Mouse (Mus musculus) frontal cortex, adult (tissue): ENCODE results near the gene Lrrc36.

ENCODE experiments used
- ATAC-seq: cut with Nextera tagmentation; 2 replicates; pipeline ENCODE4 v1.9.2; 2017; ENCODE audit warnings: mild to moderate bottlenecking, moderate library complexity, mixed read lengths; ENCODE audit not compliant: low TSS enrichment

The Lrrc36 gene

GRCm38 (mm10) chr8:105413391-105413790 lies at the start of gene Lrrc36, which contains the start of gene Kctd19:
Gene Lrrc36, plus strand, starts transcription at chr8:105413571.
Gene Kctd19, minus strand, starts transcription at chr8:105413502.
- no peak for ATAC-seq

- ATAC-seq = no peak
These were observed 46.3 kb upstream of the Lrrc36 start for GRCm38 (mm10) chr8:105367107-105367506.

GRCm38 (mm10) chr8:105372473-105372872 lies 40.9 kb upstream of the Lrrc36 start:
- ATAC-seq = no peak

GRCm38 (mm10) chr8:105373032-105373431 lies 40.3 kb upstream of the Lrrc36 start, which contains the start of gene Plekhg4:
Gene Plekhg4, plus strand, starts transcription at chr8:105373274.
- ATAC-seq = no peak

- no peak for ATAC-seq
These were observed 38.8 kb upstream of the Lrrc36 start for GRCm38 (mm10) chr8:105374513-105374966.

- no peak for ATAC-seq
These were observed 34.7 kb upstream of the Lrrc36 start for GRCm38 (mm10) chr8:105378673-105379072.

- no peak for ATAC-seq
These were observed 33.1 kb upstream of the Lrrc36 start for GRCm38 (mm10) chr8:105380308-105380707.

GRCm38 (mm10) chr8:105384070-105384469 lies 29.3 kb upstream of the Lrrc36 start:
- ATAC-seq = no peak

GRCm38 (mm10) chr8:105387151-105387550 lies 26.2 kb upstream of the Lrrc36 start:
- ATAC-seq = no peak

- no peak for ATAC-seq
These were observed 24.3 kb upstream of the Lrrc36 start for GRCm38 (mm10) chr8:105389096-105389495.

- ATAC-seq = no peak
These were observed 20.1 kb upstream of the Lrrc36 start for GRCm38 (mm10) chr8:105393089-105393787.

- ATAC-seq = no peak
These were observed 19.5 kb upstream of the Lrrc36 start for GRCm38 (mm10) chr8:105393915-105394314.

- ATAC-seq = peak; percentile 84; the same call in 1 of the 2 replicates
These were observed 15.6 kb upstream of the Lrrc36 start for GRCm38 (mm10) chr8:105397747-105398146.

GRCm38 (mm10) chr8:105400016-105400415 lies 13.4 kb upstream of the Lrrc36 start:
- no peak for ATAC-seq

- ATAC-seq = no peak
These were observed 9.9 kb upstream of the Lrrc36 start for GRCm38 (mm10) chr8:105403467-105403866.

GRCm38 (mm10) chr8:105404496-105404895 lies 8.9 kb upstream of the Lrrc36 start:
- ATAC-seq = no peak

- no peak for ATAC-seq
These were observed 7.0 kb upstream of the Lrrc36 start for GRCm38 (mm10) chr8:105406416-105406815.

- no peak for ATAC-seq
These were observed 5.0 kb upstream of the Lrrc36 start for GRCm38 (mm10) chr8:105408331-105408730.

GRCm38 (mm10) chr8:105409947-105410346 lies 3.4 kb upstream of the Lrrc36 start:
- ATAC-seq = no peak

GRCm38 (mm10) chr8:105418992-105419391 lies 5.6 kb downstream of the Lrrc36 start:
- ATAC-seq = no peak

- ATAC-seq = no peak
These were observed 6.4 kb downstream of the Lrrc36 start for GRCm38 (mm10) chr8:105419800-105420199.

GRCm38 (mm10) chr8:105422006-105422405 lies 8.6 kb downstream of the Lrrc36 start:
- no peak for ATAC-seq

- no peak for ATAC-seq
These were observed 13.5 kb downstream of the Lrrc36 start for GRCm38 (mm10) chr8:105426878-105427277.
